Mouse (Mus musculus): Measurements from ENCODE around the gene Gm20388.

The Gm20388 gene

GRCm38 (mm10) chr8:121907587-121908248, 1997.1 kb downstream of the Gm20388 start, which contains the start of gene Slc7a5:
TSS of gene Slc7a5 (minus strand) at chr8:121907694.
- DNase-seq = peak; percentile 98

DNA sequence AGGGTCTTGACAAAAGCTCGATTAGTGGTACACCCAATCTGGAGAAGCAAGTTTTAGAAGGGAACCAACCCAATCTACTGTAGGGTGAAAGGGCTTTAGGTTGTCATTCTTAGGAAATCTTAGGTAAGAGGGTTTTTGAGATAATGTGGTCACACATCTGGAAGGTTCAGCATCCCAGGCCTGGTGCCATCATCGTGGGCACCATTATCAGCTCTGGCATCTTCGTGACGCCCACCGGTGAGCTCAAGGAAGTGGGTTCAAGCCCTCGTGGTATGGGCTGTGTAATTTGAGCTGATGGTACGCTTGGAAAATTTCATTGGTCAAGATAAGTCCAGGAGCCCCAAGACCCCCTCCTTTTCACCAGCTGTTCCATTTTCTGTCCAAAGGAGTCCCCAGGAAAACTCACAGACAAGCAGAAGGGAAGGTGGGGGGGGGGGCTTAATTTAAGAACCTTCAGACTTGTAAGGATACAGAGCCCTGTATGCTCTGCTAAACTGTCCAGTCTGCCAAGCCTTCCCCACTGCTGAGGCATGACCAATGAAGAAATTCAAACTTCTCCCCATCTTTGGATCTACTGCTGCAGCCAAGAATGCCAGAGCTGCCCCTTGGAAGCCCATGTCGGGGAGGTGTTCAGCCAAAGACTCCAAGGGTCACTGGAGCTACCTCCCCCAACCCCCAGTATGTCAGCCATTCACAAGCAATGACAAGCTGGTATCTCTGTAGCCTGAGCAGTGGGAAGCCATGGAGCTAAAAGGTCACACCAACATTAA, 1997.9 kb downstream of the Gm20388 start:
- DNase-seq = no peak

- peak; percentile 27 to 43 for DNase-seq
Observed at GRCm38 (mm10) chr8:121909148-121909541, 1998.5 kb downstream of the Gm20388 start.

DNA sequence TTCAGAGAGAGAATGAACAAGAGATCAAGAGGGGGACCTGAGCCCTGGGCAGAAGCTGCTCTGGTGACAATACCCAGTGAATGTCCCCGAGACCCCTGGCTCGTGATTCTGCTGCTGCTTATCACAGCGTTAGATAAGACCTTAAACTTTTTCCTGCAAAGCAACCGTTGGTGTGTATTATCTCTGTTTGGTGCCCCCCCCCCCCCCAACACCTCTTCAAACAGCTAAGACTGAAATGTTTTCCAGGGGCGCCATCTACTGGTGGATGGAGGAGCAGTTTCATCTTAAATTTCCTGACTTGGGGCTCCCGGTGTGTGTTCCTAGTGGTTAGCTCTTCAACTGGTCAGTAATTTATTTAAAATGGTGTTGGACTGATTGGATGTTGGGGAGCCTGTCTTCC, 1999.0 kb downstream of the Gm20388 start:
- peak; percentile 40 to 83 for DNase-seq

- DNase-seq = no peak
Observed at GRCm38 (mm10) chr8:121911400-121911799, 2000.8 kb downstream of the Gm20388 start.

- DNase-seq = no peak
Observed at GRCm38 (mm10) chr8:121911987-121912386, 2001.3 kb downstream of the Gm20388 start.

GRCm38 (mm10) chr8:121912831-121913230, 2002.2 kb downstream of the Gm20388 start:
- no peak for DNase-seq

DNA sequence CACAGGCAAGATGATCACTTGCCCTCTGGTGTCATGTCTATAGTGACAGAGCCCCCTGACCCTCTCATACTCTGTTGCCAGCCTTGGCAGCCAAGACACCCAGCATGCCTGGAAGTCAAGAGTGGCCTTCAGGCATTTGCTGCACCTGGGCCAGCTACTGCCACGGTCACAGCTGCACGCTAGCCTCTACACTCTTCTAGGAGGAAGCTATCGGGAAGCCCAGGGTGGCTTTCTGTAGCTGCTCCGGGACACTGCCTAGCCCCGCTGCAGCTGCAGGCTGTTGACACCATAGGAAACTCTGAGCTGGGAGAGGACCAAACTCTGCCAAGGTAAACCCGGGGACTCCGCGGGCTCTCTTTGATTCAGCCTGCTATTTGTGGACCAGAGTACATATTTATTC, 2002.7 kb downstream of the Gm20388 start:
- DNase-seq = no peak

- DNase-seq = no peak
Observed at GRCm38 (mm10) chr8:121919158-121919557, 2008.5 kb downstream of the Gm20388 start.

- peak; percentile 46 to 73 for DNase-seq
Observed at GRCm38 (mm10) chr8:121919731-121920130, 2009.1 kb downstream of the Gm20388 start.

DNA sequence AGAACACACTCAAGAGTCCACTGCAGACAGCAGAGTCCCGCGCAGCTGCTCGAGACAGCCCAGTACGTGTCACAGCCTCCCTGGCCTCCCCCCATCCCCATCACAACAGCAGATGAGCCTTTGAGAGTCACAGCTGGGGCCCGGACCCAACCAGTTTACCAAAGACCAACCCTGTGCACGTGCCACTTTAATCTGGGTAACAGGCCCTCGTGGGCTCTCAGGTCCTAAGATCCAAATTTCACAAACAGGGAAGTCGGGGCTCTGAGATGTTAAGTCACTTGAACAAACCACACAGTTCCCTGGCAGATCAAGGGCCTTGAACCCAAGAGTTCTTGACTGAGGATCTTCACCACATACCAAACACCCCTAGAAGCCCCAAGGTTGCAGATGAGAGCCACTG, 2010.9 kb downstream of the Gm20388 start:
- peak in 1 of 2 experiments; percentile 60 for DNase-seq

DNA sequence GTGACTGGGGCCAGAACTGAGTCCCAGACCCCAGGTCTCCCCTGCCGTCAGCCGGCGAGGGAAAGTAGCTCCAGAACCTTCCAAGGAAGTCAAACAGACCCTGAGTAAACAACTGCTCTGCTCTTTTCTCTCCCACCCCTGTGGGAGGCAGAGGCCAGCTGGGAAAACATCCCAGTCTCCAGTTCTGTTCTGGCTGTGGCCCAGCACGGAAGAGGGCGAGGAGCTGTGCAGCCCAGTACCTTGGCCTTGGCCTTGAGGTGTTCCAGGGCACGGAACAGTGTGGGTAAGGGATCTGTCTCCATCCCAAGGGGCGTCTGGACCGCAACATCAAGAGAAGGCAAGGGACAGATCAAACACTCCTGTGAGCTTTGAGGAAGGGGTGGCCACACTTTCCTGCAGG, 2011.5 kb downstream of the Gm20388 start:
- peak; percentile 69 to 84 for DNase-seq

DNA sequence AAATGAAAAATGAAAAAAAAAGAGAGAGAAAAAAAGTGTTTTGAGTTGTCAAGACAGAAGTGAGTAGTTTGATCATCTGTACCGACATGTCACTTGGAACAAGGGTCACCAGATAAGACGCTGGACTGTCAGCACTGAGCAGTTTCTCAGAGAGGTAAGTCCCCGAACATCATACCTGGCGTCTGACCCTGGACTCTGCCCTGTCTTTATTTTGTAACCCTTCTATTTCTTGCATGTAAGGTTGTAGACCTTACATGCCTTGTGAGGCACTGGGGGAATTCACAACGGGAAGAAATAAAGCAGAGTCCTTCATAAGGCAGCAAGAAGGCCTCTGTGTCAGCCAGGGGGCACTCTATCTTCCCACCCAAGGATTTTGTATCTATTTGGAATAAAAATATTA, 2014.0 kb downstream of the Gm20388 start:
- DNase-seq = no peak

DNA sequence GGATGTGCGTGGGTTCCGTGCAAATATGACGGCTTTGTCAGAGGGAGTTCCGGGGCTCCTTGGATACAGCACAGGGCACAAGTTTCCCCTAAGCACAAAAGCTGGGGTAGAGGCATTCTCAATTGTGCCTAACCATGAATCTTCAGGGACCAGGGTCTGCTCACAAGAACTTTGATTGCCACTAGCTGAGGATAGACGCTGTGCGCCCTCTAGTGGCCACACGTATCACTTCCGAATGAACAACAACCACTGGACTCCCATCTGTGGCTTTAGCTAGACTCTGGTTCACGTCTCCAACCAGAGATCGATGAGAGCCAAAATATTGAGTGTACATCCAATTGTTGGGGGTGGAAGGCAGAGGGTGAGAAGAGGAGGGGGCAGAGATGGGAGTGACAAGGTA, 2015.0 kb downstream of the Gm20388 start:
- DNase-seq = peak; percentile 73 to 85

DNA sequence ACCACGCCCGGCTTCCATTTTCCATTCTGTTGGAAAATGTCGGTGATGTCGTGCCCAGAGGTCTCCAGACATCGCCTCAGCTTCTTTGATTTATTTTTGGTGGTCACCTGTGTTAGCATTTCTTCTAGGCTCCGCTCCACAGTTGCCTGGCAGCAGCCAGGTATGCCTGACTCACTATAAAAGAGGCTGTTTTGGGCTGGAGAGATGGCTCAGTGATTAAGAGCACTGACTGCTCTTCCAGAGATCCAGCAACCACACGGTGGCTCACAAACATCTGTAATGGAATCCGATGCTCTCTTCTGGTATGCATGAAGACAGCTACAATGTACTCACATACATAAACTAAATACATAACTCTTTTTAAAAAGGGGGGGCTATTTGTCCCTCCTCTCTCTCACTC, 2015.6 kb downstream of the Gm20388 start:
- no peak for DNase-seq

DNA sequence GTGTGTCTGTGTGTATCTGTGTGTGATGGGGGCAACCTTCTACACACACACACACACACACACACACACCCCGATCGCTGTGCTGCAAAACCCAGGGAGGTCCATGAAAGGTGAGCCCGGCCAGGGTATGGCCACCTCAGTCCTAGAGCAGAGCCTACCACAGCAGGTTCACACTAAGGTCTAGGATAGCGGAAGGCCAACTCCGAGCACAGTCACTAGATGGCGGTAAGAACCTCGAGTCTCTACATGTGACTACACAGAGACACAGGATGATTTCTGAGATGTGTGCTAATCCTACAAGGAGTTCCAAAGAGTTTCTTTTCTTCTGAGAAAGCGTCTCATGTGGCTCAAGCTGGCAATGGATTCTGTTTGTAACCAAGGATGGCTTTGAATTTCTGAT, 2016.7 kb downstream of the Gm20388 start:
- DNase-seq = peak; percentile 54 to 68

- DNase-seq = no peak
Observed at GRCm38 (mm10) chr8:121930047-121930446, 2019.4 kb downstream of the Gm20388 start.

DNA sequence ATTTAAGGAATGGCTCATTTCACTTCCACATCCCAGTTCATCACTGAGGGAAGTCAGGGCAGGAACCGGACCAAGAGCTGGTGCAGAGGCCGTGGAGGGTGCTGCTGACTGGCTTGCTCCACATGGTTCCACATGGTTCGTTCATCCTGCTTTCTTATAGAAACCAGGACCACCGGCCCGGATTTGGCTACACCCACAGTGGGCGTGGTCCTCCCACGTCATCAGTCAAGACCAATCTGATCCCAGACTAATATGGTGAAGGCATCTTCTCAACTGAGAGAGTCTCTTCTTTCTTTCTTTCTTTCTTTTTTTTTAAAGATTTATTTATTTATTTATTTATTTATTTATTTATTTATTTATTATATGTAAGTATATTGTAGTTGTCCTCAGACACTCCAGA, 2020.9 kb downstream of the Gm20388 start:
- no peak for DNase-seq

GRCm38 (mm10) chr8:121932026-121932667, 2021.5 kb downstream of the Gm20388 start:
- no peak for DNase-seq

DNA sequence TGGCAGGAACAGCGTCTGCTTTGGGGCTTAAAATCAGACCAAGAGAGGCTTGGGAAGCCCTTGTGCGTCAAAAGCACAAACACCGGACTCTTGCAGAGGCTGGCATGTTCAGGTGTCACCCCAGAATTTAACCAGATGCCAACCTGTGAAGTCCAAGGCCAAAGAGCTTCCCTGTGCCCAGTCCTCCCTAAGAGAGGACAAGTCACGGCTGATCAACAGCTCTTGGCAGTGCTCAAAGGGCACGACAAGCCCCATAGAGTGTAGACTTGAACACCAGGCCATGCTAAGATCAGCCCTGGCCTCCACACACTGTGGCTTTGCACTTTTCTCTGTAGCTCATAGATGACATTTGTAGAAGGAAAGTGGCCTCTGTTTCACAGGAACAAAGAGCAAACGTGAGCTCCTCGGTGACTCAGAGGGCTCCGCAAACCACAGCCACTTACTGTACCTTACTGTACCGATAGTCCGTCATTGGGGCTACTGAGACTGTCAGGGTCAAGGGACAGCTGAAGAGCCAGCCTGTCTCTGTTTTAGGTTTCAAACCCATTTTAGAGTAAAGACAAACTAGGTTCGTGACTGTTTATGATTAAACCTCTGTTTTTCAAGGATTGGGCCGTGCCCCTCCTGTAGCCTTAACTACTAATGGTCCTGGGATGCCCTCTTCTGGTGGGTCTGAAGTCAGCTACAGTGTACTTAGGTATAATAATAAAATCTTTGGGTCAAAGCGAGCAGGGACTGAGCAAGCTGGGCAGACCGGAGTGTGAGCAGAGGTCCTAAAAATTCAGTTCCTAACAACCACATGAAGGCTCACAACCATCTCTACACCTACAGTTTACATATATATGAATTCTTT, 2022.3 kb downstream of the Gm20388 start:
- DNase-seq = no peak

DNA sequence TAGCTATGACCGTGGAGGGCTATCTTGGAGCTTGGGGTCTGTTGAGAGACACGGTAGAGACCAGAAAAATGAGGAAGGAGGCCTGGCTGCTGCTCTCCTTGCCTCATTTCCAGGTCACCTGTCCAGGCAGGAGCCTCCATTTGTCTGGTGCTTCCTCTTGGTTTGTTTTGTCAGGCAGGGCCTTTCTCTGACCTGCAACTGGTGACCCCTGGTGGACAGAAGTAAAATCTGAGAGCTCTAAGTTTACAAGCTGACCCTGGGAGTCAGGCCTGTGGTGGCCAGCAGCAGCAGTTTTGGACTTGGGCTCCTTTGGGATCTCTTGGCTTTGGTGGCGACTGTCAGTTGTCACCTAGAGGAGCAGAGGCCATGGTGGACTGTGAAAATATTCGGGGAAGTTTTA, 2023.9 kb downstream of the Gm20388 start:
- DNase-seq = peak in 1 of 2 experiments; percentile 66

DNA sequence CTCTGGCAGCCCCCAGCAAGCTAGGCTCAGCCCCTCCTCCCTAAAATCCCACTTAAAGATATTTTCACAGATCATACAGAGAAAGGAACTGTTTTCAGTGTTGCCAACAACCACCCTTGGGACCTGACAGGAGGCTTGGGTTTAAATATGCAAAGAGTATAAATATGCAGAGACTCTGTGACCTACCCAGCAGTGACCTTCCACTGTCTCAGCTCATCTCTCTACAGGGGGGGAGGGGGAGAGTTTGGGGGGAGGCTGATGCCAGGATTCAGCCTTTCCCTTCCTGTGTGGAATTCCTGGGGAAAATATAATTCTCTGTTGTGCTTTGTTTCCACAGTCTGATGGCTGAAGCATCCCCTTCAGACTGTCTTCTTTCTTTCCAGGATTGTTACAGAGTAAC, 2024.3 kb downstream of the Gm20388 start:
- no peak for DNase-seq
